Mouse (Mus musculus): Measurements from ENCODE around the gene Nfatc4. TPM values are rescaled to one million over a fixed set of nuclear protein-coding genes. Genes with fewer than 3 reads are reported as not detected.

Nfatc4 gene
- polyA plus RNA-seq, 1 experiment from 2014 or later: 154 TPM

GRCm38 (mm10) chr14:55857588-55857987 lies 34.6 kb downstream of the Nfatc4 start:
- WGBS: 33% methylated on average over 4 of the region's 4 CpGs
- Histone ChIP-seq H3K9me3 (no peaks in the 10 kb centered on the region), H3K4me2 (replicated peaks) (peak overlapping the region; percentile 82), H3K4me3 (peak overlapping the region; percentile 19), H3K9ac (peak overlapping the region; percentile 49), H3K4me1 (peaks cover 64% of the 10 kb centered on the region), H3K36me3 (peaks cover 14% of the 10 kb centered on the region), H3K27me3 (no peaks in the 10 kb centered on the region), H3K27ac (0 out of 2 replicates have a peak overlapping the region, but pooled peaks have one; percentile 1)
- no peak for ATAC-seq (ENCODE audit: insufficient number of reproducible peaks, insufficient read depth, low FRiP score, low TSS enrichment)

- WGBS: 59% methylated on average over 6 of the region's 6 CpGs
- H3K4me2 ChIP-seq (replicated peaks): no peak overlapping the region
- H3K27me3 ChIP-seq: no peaks in the 10 kb centered on the region
- peaks cover 56% of the 10 kb centered on the region for H3K4me1 ChIP-seq
- peaks cover 57% of the 10 kb centered on the region for H3K36me3 ChIP-seq
- H3K27ac ChIP-seq: peak overlapping the region; percentile 63; the same call in 1 of the 2 replicates
- no peaks in the 10 kb centered on the region for H3K9me3 ChIP-seq
- no peak overlapping the region for H3K4me3 ChIP-seq
- H3K9ac ChIP-seq: no peak overlapping the region; the same call in 1 of the 2 replicates
- ATAC-seq (ENCODE audit: insufficient number of reproducible peaks, insufficient read depth, low FRiP score, low TSS enrichment): no peak
These were observed 39.2 kb downstream of the Nfatc4 start for GRCm38 (mm10) chr14:55862186-55862585.

- no peak overlapping the region for H3K27ac ChIP-seq
- no peaks in the 10 kb centered on the region for H3K9me3 ChIP-seq
- no peak overlapping the region for H3K9ac ChIP-seq
- ATAC-seq (ENCODE audit: insufficient number of reproducible peaks, insufficient read depth, low FRiP score, low TSS enrichment): no peak
- no peak overlapping the region for H3K4me3 ChIP-seq
- peaks cover 53% of the 10 kb centered on the region for H3K36me3 ChIP-seq
- 87% methylated on average over 10 of the region's 10 CpGs for WGBS
- no peaks in the 10 kb centered on the region for H3K27me3 ChIP-seq
- H3K4me1 ChIP-seq: peaks cover 48% of the 10 kb centered on the region
- no peak overlapping the region for H3K4me2 ChIP-seq (replicated peaks)
These were observed 40.0 kb downstream of the Nfatc4 start for GRCm38 (mm10) chr14:55862970-55863369.

GRCm38 (mm10) chr14:55863773-55864172 lies 40.8 kb downstream of the Nfatc4 start:
- Histone ChIP-seq H3K4me2 (replicated peaks) (0 out of 2 replicates have a peak overlapping the region, but pooled peaks have one; percentile 7), H3K4me1 (peaks cover 44% of the 10 kb centered on the region), H3K9ac (no peak overlapping the region), H3K27ac (peak overlapping the region; percentile 30; the same call in 1 of the 2 replicates), H3K27me3 (no peaks in the 10 kb centered on the region), H3K4me3 (0 out of 2 replicates have a peak overlapping the region, but pooled peaks have one; percentile 4), H3K9me3 (no peaks in the 10 kb centered on the region), H3K36me3 (peaks cover 61% of the 10 kb centered on the region)
- 16% methylated on average over 7 of the region's 7 CpGs for WGBS
- no peak for ATAC-seq (ENCODE audit: insufficient number of reproducible peaks, insufficient read depth, low FRiP score, low TSS enrichment)

- no peaks in the 10 kb centered on the region for H3K27me3 ChIP-seq
- no peak overlapping the region for H3K4me3 ChIP-seq
- H3K4me2 ChIP-seq (replicated peaks): no peak overlapping the region
- no peak for ATAC-seq (ENCODE audit: insufficient number of reproducible peaks, insufficient read depth, low FRiP score, low TSS enrichment)
- WGBS: 35% methylated on average over 4 of the region's 4 CpGs
- peaks cover 92% of the 10 kb centered on the region for H3K36me3 ChIP-seq
- H3K4me1 ChIP-seq: peaks cover 21% of the 10 kb centered on the region
- no peaks in the 10 kb centered on the region for H3K9me3 ChIP-seq
- H3K9ac ChIP-seq: no peak overlapping the region
- no peak overlapping the region for H3K27ac ChIP-seq
These were observed 44.0 kb downstream of the Nfatc4 start for GRCm38 (mm10) chr14:55866962-55867361.

GRCm38 (mm10) chr14:55868230-55869026 lies 45.5 kb downstream of the Nfatc4 start:
- H3K27me3 ChIP-seq: no peaks in the 10 kb centered on the region
- H3K4me1 ChIP-seq: peaks cover 13% of the 10 kb centered on the region
- H3K4me2 ChIP-seq (replicated peaks): no peak overlapping the region
- ATAC-seq (ENCODE audit: insufficient number of reproducible peaks, insufficient read depth, low FRiP score, low TSS enrichment): no peak
- H3K9ac ChIP-seq: no peak overlapping the region
- H3K4me3 ChIP-seq: no peak overlapping the region
- 87% methylated on average over 14 of the region's 14 CpGs for WGBS
- H3K9me3 ChIP-seq: no peaks in the 10 kb centered on the region
- no peak overlapping the region for H3K27ac ChIP-seq
- peaks cover 92% of the 10 kb centered on the region for H3K36me3 ChIP-seq

- WGBS: 97% methylated on average over 6 of the region's 6 CpGs
- no peaks in the 10 kb centered on the region for H3K27me3 ChIP-seq
- no peak overlapping the region for H3K27ac ChIP-seq
- no peak overlapping the region for H3K4me3 ChIP-seq
- no peak overlapping the region for H3K4me2 ChIP-seq (replicated peaks)
- no peak overlapping the region for H3K9ac ChIP-seq
- H3K4me1 ChIP-seq: peaks cover 14% of the 10 kb centered on the region
- no peak for ATAC-seq (ENCODE audit: insufficient number of reproducible peaks, insufficient read depth, low FRiP score, low TSS enrichment)
- H3K9me3 ChIP-seq: no peaks in the 10 kb centered on the region
- peaks cover 81% of the 10 kb centered on the region for H3K36me3 ChIP-seq
These were observed 46.6 kb downstream of the Nfatc4 start for GRCm38 (mm10) chr14:55869538-55869937.

- Histone ChIP-seq H3K27me3 (no peaks in the 10 kb centered on the region), H3K27ac (no peak overlapping the region), H3K9me3 (no peaks in the 10 kb centered on the region), H3K4me2 (replicated peaks) (no peak overlapping the region), H3K9ac (no peak overlapping the region), H3K36me3 (peaks cover 57% of the 10 kb centered on the region), H3K4me3 (no peak overlapping the region), H3K4me1 (peaks cover 14% of the 10 kb centered on the region)
- 91% methylated on average over 12 of the region's 12 CpGs for WGBS
- no peak for ATAC-seq (ENCODE audit: insufficient number of reproducible peaks, insufficient read depth, low FRiP score, low TSS enrichment)
These were observed 49.1 kb downstream of the Nfatc4 start for GRCm38 (mm10) chr14:55872039-55872438.

- H3K27ac ChIP-seq: no peak overlapping the region
- H3K9ac ChIP-seq: no peak overlapping the region
- H3K4me2 ChIP-seq (replicated peaks): no peak overlapping the region
- H3K36me3 ChIP-seq: peaks cover 57% of the 10 kb centered on the region
- no peaks in the 10 kb centered on the region for H3K27me3 ChIP-seq
- H3K9me3 ChIP-seq: no peaks in the 10 kb centered on the region
- H3K4me3 ChIP-seq: no peak overlapping the region
- 88% methylated on average over 17 of the region's 17 CpGs for WGBS
- H3K4me1 ChIP-seq: peaks cover 20% of the 10 kb centered on the region
- ATAC-seq (ENCODE audit: insufficient number of reproducible peaks, insufficient read depth, low FRiP score, low TSS enrichment): no peak
These were observed 49.6 kb downstream of the Nfatc4 start for GRCm38 (mm10) chr14:55872551-55872950.

GRCm38 (mm10) chr14:55873242-55873713 lies 50.3 kb downstream of the Nfatc4 start:
- H3K4me2 ChIP-seq (replicated peaks): no peak overlapping the region
- no peaks in the 10 kb centered on the region for H3K27me3 ChIP-seq
- peaks cover 50% of the 10 kb centered on the region for H3K36me3 ChIP-seq
- H3K4me1 ChIP-seq: peaks cover 25% of the 10 kb centered on the region
- no peaks in the 10 kb centered on the region for H3K9me3 ChIP-seq
- no peak overlapping the region for H3K4me3 ChIP-seq
- ATAC-seq (ENCODE audit: insufficient number of reproducible peaks, insufficient read depth, low FRiP score, low TSS enrichment): no peak
- 88% methylated on average over 8 of the region's 8 CpGs for WGBS
- H3K27ac ChIP-seq: peak overlapping the region; percentile 18; the same call in 1 of the 2 replicates
- peak overlapping the region; percentile 27 for H3K9ac ChIP-seq

- Histone ChIP-seq H3K9ac (peak overlapping the region; percentile 27; the same call in 1 of the 2 replicates), H3K9me3 (no peaks in the 10 kb centered on the region), H3K4me3 (0 out of 2 replicates have a peak overlapping the region, but pooled peaks have one; percentile 6), H3K27ac (peak overlapping the region; percentile 18; the same call in 1 of the 2 replicates), H3K4me2 (replicated peaks) (peak overlapping the region; percentile 14; the same call in 1 of the 2 replicates), H3K4me1 (peaks cover 28% of the 10 kb centered on the region), H3K27me3 (no peaks in the 10 kb centered on the region), H3K36me3 (peaks cover 43% of the 10 kb centered on the region)
- 0 out of 2 replicates have a peak, but pooled peaks have one; percentile 19 for ATAC-seq (ENCODE audit: insufficient number of reproducible peaks, insufficient read depth, low FRiP score, low TSS enrichment)
- 13% methylated on average over 30 of the region's 30 CpGs for WGBS
These were observed 51.1 kb downstream of the Nfatc4 start for GRCm38 (mm10) chr14:55873714-55874683.
